Mouse (Mus musculus) forebrain, embryonic 14.5 days (tissue): Measurements from ENCODE around the gene Got1. TPM values are rescaled to one million over a fixed set of nuclear protein-coding genes. Genes with fewer than 3 reads are reported as not detected.
"Not testable (repeated sequence)": the region's sequence is repeated elsewhere in the genome, so short reads cannot be mapped to it uniquely, and the experiment has no call there.

Source experiments
- ATAC-seq: fragments of 200-750 bp; cut with Nextera tagmentation; 2 replicates; pipeline ENCODE4 v1.8.0; 2017; ENCODE audit warnings: mild to moderate bottlenecking, moderate library complexity
- DNase-seq: peaks from one replicate; pipeline ENCODE4 v3.0.0-alpha.2; 2015; ENCODE audit warnings: low spot score
- H3K27ac ChIP-seq: fragments of 300-500 bp; sonication (generic); 2 replicates; pipeline ENCODE4 v1.5.1; 2014; ENCODE audit warnings: low read depth, mild to moderate bottlenecking, control low read depth, low read length, moderate library complexity
- H3K27me3 ChIP-seq: fragments of 300-500 bp; sonication (generic); replicated peaks from 2 replicates; pipeline ENCODE4 v1.6.1; 2014; ENCODE audit warnings: low read length, control low read depth, mixed read lengths; ENCODE audit not compliant: control insufficient read depth, insufficient read depth
- H3K36me3 ChIP-seq: fragments of 300-500 bp; sonication (generic); 2 replicates; pipeline ENCODE4 v1.6.1; 2014; ENCODE audit warnings: low read length, control low read depth; ENCODE audit not compliant: control insufficient read depth, insufficient read depth
- H3K4me1 ChIP-seq: fragments of 300-500 bp; sonication (generic); 2 replicates; pipeline ENCODE4 v1.6.1; 2014; ENCODE audit warnings: antibody characterized with exemption, low read length, control low read depth; ENCODE audit not compliant: control insufficient read depth, insufficient read depth
- H3K4me2 ChIP-seq: fragments of 300-500 bp; sonication (generic); 2 replicates; pipeline ENCODE4 v1.6.1; 2014; ENCODE audit warnings: mild to moderate bottlenecking, control low read depth, low read length
- H3K4me3 ChIP-seq: fragments of 300-500 bp; sonication (generic); 2 replicates; pipeline ENCODE4 v1.5.1; 2014; ENCODE audit warnings: low read depth, low read length, control low read depth
- H3K9ac ChIP-seq: fragments of 300-500 bp; sonication (generic); 2 replicates; pipeline ENCODE4 v1.6.1; 2014; ENCODE audit warnings: mild to moderate bottlenecking, low read length, control low read depth, moderate library complexity
- H3K9me3 ChIP-seq: fragments of 300-500 bp; sonication (generic); replicated peaks from 2 replicates; pipeline ENCODE4 v1.6.1; 2016; ENCODE audit warnings: low read length, control low read depth, mixed read lengths; ENCODE audit not compliant: control insufficient read depth
- WGBS: fragments of 180-500 bp; shearing (Covaris S2); extraction: QIAGEN DNeasy Blood & Tissue Kit; methylation state at CpG from one replicate; pipeline ENCODE4 v1.1.7; 2014; 5-methylcytosine and 5-hydroxymethylcytosine counted together
- polyA plus RNA-seq: library from polyadenylated mRNA; unstranded; fragments of >200 nt; fragmentation: Nextera tagmentation; extraction: Ambion mirVana; gene quantifications from 2 replicates; pipeline ENCODE4 v1.2.1, GENCODE M21; 2014

Gene Got1
- polyA plus RNA-seq, 1 experiment from 2014 or later: 56.9 TPM

DNA sequence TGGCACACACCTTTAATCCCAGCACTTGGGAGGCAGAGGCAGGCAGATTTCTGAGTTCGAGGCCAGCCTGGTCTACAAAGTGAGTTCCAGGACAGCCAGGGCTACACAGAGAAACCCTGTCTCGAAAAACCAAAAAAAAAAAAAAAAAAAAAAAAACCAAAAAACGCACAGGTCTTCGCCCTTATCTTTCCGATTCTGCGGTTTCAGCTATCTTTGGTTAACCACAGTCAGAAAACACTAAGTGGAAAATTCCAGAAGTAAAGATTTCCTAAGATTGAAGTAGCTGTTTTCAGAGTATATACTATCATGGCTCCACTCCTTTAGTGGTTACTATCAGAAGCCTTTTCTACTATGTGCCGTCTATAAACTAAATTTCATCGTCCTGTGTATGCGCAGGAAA, 20.8 kb downstream of the Got1 start:
- peaks cover 71% of the 10 kb centered on the region for H3K36me3 ChIP-seq
- H3K9ac ChIP-seq, H3K4me1 ChIP-seq, H3K4me3 ChIP-seq, H3K27ac ChIP-seq, H3K9me3 ChIP-seq, H3K27me3 ChIP-seq, DNase-seq, H3K4me2 ChIP-seq, ATAC-seq: not testable (repeated sequence)
- 98% methylated on average over 8 of the region's 9 CpGs for WGBS

DNA sequence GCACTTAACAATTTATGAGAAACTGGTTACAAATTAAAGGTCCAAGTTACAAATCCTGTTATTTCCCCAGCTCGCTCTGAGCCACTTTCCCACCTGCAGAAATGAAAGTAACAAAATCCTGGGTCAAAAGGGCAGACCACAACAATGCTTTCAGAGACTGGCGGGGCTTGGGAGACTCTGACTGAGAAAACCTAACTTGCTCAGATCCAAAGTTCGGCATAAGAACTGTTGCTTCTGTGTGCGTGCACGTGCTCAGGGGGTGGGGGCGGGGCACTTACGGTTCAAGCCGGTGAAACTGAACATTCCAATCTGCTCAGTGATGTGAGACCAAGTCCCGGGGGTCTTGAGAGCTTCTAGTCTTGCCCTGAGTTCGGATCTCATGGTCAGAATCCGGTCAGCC, 21.8 kb downstream of the Got1 start:
- H3K9ac ChIP-seq: no peak overlapping the region
- no peak overlapping the region for H3K27ac ChIP-seq
- peaks cover 73% of the 10 kb centered on the region for H3K36me3 ChIP-seq
- no peaks in the 10 kb centered on the region for H3K9me3 ChIP-seq
- ATAC-seq: no peak
- H3K27me3 ChIP-seq: no peaks in the 10 kb centered on the region
- H3K4me3 ChIP-seq: no peak overlapping the region
- no peak overlapping the region for H3K4me2 ChIP-seq
- WGBS: 78% methylated on average over 11 of the region's 11 CpGs
- no peaks in the 10 kb centered on the region for H3K4me1 ChIP-seq
- DNase-seq: no peak

DNA sequence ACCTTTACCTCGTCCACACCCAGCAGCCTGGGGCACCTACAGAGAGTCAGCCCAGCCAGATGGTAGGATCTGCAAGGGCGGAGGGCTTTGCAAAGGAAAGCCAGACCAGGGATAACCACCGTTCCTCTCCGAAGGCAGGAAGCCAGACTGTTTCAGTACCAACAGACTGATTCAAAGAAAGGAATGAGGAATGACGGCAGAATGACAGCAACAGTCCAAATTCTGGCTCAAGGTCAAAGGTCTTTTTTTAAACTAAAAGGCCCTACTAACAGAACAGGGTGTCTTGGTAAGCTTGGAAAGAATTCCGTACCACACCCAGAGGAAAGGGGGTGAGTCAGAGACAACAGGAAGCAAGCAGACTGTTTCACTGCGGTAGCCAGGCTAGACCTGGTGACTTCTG, 25.5 kb downstream of the Got1 start:
- Histone ChIP-seq H3K27ac (no peak overlapping the region), H3K9me3 (no peaks in the 10 kb centered on the region), H3K27me3 (no peaks in the 10 kb centered on the region), H3K4me3 (no peak overlapping the region), H3K36me3 (peaks cover 45% of the 10 kb centered on the region), H3K9ac (no peak overlapping the region), H3K4me1 (no peaks in the 10 kb centered on the region), H3K4me2 (no peak overlapping the region)
- 93% methylated on average over 7 of the region's 7 CpGs for WGBS
- ATAC-seq (no peak), DNase-seq (no peak)

DNA sequence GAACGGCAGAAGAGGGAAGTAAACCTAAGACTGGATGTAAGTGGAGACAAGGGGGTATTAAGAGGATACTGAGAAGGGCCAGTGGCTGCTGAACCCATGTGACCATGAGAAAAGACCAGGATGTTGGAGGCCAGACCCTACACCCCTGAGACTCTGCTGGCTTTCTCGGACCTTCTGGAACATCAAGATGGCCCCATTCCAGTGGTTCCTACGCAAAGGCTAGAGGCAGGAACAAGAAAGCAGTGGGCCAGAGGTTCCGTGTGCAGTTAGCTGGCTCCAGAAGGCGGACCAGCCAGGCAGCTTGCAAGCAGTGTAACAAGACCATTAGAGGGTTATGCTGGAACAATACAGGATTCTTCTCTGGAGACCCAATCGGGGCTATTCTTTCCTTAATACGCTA, 27.0 kb downstream of the Got1 start:
- ATAC-seq (no peak), DNase-seq (no peak)
- H3K36me3 ChIP-seq: peaks cover 36% of the 10 kb centered on the region
- no peak overlapping the region for H3K27ac ChIP-seq
- no peaks in the 10 kb centered on the region for H3K4me1 ChIP-seq
- WGBS: 84% methylated on average over 7 of the region's 7 CpGs
- no peak overlapping the region for H3K9ac ChIP-seq
- H3K4me3 ChIP-seq: no peak overlapping the region
- no peaks in the 10 kb centered on the region for H3K9me3 ChIP-seq
- no peaks in the 10 kb centered on the region for H3K27me3 ChIP-seq
- no peak overlapping the region for H3K4me2 ChIP-seq

DNA sequence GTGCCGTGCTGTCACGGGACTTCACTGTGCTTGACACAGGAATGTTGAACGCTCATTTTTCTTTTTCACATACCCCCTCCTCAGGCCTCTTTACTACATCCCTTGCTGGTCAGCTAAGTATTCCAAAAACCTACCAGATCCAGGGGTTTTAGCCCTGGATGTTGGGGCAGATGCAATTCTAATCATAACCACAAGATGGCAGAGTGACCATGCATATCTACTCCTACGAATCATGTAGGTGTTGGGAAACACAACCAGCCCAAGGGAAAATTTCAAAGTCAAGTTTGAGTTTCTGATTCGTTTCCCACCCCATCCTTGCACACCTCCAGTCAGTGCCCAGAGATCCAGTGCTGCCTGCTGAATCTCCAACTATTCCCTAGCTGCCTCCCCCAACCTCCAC, 28.6 kb downstream of the Got1 start:
- WGBS: 22% methylated on average over 5 of the region's 5 CpGs
- ATAC-seq (peak; percentile 48), DNase-seq (peak; percentile 80)
- no peaks in the 10 kb centered on the region for H3K27me3 ChIP-seq
- H3K4me3 ChIP-seq: no peak overlapping the region
- H3K27ac ChIP-seq: no peak overlapping the region
- no peaks in the 10 kb centered on the region for H3K4me1 ChIP-seq
- no peaks in the 10 kb centered on the region for H3K9me3 ChIP-seq
- H3K9ac ChIP-seq: no peak overlapping the region
- H3K4me2 ChIP-seq: no peak overlapping the region
- H3K36me3 ChIP-seq: peaks cover 24% of the 10 kb centered on the region

DNA sequence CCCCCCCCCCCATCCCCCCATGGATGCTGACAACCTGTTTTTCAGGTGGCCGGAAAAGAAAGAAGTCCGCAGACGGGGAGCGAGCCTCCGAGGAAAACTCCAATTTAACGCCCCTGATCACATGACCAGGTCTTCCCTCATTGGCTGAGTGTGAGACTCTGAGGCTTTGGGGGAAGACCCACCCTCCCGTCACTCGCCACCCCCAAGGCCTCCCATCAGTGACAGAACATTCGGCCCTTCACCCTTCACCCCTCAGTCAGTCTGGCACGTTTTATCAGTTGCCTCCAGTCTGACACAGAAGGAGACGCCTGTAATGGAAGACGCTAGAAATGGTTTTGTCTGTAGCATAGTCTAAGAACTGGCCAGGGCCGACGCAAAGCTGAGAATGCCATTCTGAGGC, 29.5 kb downstream of the Got1 start:
- Histone ChIP-seq H3K27me3 (no peaks in the 10 kb centered on the region), H3K4me2 (peak overlapping the region; percentile 55), H3K36me3 (peaks cover 14% of the 10 kb centered on the region), H3K27ac (no peak overlapping the region), H3K4me1 (no peaks in the 10 kb centered on the region), H3K4me3 (peak overlapping the region; percentile 22), H3K9me3 (no peaks in the 10 kb centered on the region), H3K9ac (peak overlapping the region; percentile 43; the same call in 1 of the 2 replicates)
- 11% methylated on average over 14 of the region's 14 CpGs for WGBS
- no peak for ATAC-seq
- DNase-seq: peak; percentile 33

DNA sequence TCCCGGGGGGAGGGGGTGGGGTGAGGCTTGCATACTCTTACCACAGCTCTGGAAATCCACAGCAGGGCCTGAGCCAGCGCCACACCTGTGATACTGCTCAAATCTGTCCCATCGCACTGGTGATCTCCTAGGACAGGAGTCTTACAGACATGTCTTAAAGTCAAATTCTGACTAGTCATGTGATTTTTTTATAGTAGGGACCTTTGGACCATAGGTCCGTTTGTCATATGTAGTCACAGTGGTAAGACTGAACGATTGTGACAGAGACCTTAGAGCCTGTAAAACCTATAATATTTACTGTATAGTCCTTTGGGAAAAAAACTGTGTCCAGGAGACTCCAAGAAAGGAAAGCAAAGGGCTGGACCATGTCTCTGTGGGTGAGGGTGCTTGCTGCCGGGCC, 30.5 kb downstream of the Got1 start:
- Histone ChIP-seq H3K27ac (no peak overlapping the region), H3K27me3 (no peaks in the 10 kb centered on the region), H3K36me3 (peaks cover 5% of the 10 kb centered on the region; the same call in 1 of the 2 replicates), H3K9me3 (no peaks in the 10 kb centered on the region), H3K4me2 (no peak overlapping the region), H3K9ac (no peak overlapping the region), H3K4me3 (no peak overlapping the region), H3K4me1 (no peaks in the 10 kb centered on the region)
- no peak for ATAC-seq
- WGBS: 84% methylated on average over 6 of the region's 6 CpGs
- no peak for DNase-seq

DNA sequence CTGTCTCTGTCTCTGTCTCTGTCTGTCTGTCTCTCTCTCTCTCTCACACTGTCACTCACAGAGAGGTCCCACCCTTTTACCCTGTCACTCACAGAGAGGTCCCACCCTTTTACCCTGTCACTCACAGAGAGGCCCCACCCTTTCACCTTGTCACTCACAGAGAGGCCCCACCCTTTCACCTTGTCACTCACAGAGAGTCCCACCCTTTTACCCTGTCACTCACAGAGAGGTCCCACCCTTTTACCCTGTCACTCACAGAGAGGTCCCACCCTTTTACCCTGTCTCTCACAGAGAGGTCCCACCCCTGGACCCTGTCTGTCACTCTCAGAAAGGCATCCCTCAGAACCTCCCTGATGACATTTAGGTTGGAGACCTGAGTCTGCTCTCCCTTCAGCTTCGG, 31.1 kb downstream of the Got1 start:
- not testable (repeated sequence) for H3K9me3 ChIP-seq, H3K4me2 ChIP-seq, H3K27me3 ChIP-seq, H3K9ac ChIP-seq, H3K4me3 ChIP-seq, H3K27ac ChIP-seq, H3K4me1 ChIP-seq, ATAC-seq, H3K36me3 ChIP-seq, DNase-seq
- 81% methylated on average over 1 of the region's 1 CpGs for WGBS

DNA sequence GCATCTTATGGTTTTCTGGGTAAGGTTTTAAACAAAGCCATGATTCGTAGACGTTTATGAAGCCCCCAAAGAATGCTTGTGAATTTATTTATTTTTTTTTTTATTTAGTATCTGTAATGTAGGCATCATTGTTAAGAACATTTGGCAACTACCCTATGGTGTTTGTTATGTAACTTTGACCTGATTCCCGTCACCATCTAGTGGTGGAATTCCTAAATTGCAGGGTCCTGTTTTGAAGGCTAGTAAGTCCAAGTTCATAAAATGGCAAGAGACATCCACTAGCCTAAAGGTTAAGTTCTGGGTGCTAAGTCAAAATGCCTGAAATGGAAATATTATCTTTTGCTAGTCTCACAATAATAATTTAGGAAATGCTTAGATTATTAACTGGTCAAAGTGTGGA, 37.0 kb downstream of the Got1 start:
- Histone ChIP-seq H3K9me3 (no peaks in the 10 kb centered on the region), H3K4me3 (no peak overlapping the region), H3K9ac (no peak overlapping the region), H3K27me3 (no peaks in the 10 kb centered on the region), H3K4me2 (no peak overlapping the region), H3K4me1 (no peaks in the 10 kb centered on the region), H3K27ac (no peak overlapping the region), H3K36me3 (no peaks in the 10 kb centered on the region)
- DNase-seq: peak; percentile 43
- 46% methylated on average over 3 of the region's 3 CpGs for WGBS
- no peak for ATAC-seq
